Mouse (Mus musculus) heart, postnatal 0 days (tissue): ENCODE results near the gene Apoh.

Experiments used
- CTCF ChIP-seq: IDR thresholded peaks from 2 replicates; pipeline ENCODE4 v1.5.1; 2016; ENCODE audit warnings: antibody characterized with exemption, control low read depth, low read depth
- EP300 ChIP-seq: IDR thresholded peaks from 2 replicates; pipeline ENCODE4 v1.6.1; 2016; ENCODE audit warnings: antibody characterized with exemption, low read depth

- no peak for TF ChIP-seq CTCF
- TF ChIP-seq EP300, result no peak
These were observed 8.5 kb upstream of the Apoh start for GRCm38 (mm10) chr11:108334658-108335057.
